Mouse (Mus musculus): ENCODE measurements around the gene Gm21866. TPM values are rescaled to one million over a fixed set of nuclear protein-coding genes. Genes with fewer than 3 reads are reported as not detected.

Gm21866 gene
- not detected in 4 replicates for total RNA-seq (2023; ENCODE audit: inconsistent age)

GRCm38 (mm10) chrY:13465479-13465878 is at the start of gene Gm21866:
TSS of gene Gm21866 (minus strand) at chrY:13465579.

GRCm38 (mm10) chrY:13493726-13494125 is 28.3 kb upstream of the Gm21866 start, which contains the start of gene Gm20773:
TSS of gene Gm20773 (plus strand) at chrY:13494026.

Other genes starting within 250 kb of the Gm21866 start
- not detected in 4 replicates for gene Gm21828, start 241.7 kb downstream of the Gm21866 start, total RNA-seq (2023; ENCODE audit: inconsistent age)
- not detected in 4 replicates for gene Gm21440, start 213.2 kb downstream of the Gm21866 start, total RNA-seq (2023; ENCODE audit: inconsistent age)
- not detected in 4 replicates for gene Gm21454, start 213.1 kb downstream of the Gm21866 start, total RNA-seq (2023; ENCODE audit: inconsistent age)
- gene Gm21725, start 116.5 kb downstream of the Gm21866 start, total RNA-seq (2023; ENCODE audit: inconsistent age): not detected in 4 replicates
- not detected in 4 replicates for gene Gm20773, start 28.4 kb upstream of the Gm21866 start, total RNA-seq (2023; ENCODE audit: inconsistent age)